Mouse (Mus musculus): Measurements from ENCODE around the gene Shox2. TPM values are rescaled to one million over a fixed set of nuclear protein-coding genes. Genes with fewer than 3 reads are reported as not detected.
A peak's percentile ranks its signal among the peaks of the same experiment; 100 is the strongest.

Gene Shox2
- polyA plus RNA-seq, 1 experiment = 3.0 TPM

DNA sequence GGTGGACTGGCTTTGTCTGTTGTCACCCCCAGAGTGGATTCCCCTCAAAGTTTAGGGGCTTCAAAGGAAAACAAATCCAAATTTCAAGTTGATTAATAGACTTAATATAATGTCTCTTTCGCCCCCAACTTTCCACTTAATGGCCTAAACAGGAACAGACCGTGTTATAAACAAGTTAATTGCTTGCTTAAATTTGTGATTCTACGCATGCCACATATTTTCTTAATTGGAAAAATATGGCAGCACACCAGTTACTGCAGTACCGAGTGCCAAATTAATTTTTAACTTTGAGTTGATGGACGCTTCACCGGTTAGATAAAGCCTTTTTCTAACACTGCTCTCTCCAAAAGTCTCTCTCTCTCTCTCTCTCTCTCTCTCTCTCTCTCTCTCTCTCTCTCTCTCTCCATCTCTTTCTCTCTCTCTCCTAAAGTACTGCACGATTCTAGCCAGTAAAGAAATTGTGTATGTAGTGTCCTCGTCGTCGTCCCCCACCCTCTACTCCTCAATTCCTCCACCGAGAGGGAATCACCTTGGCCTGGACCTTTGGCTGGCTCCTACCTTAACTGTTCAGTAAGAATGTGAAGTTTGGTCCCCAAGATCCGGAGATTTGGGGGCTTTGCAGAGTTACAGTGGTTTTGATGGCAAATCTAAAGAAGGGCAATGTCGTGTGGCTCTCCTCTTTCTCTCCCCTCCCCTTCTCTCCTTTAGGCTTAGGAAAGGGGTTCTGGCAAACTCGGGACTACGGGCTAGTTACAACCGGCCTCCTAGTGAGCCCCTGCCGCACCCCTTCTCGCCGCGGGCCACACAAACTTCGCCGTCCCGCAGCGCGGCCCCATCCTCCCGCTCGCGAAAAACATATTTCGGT, 1.2 kb downstream of the Shox2 start:
- 7% methylated on average over 29 of the region's 29 CpGs for WGBS
- Histone ChIP-seq H3K27ac (ENCODE audit: control insufficient read depth, insufficient read depth, low read depth, low read length, poor library complexity) (no peak overlapping the region; the same call in 1 of the 2 replicates), H3K4me1 (ENCODE audit: control insufficient read depth, insufficient read depth, low read length) (no peaks in the 10 kb centered on the region), H3K4me3 (replicated peaks; ENCODE audit: control insufficient read depth, low read depth, low read length) (no peak overlapping the region)
- TF ChIP-seq POLR2A (IDR thresholded peaks at IDR 0.05; ENCODE audit: borderline replicate concordance, control insufficient read depth, low read depth, low read length) = no peak
- TF ChIP-seq CTCF (IDR thresholded peaks at IDR 0.05; ENCODE audit: control insufficient read depth, insufficient read depth, low read length) = no peak

DNA sequence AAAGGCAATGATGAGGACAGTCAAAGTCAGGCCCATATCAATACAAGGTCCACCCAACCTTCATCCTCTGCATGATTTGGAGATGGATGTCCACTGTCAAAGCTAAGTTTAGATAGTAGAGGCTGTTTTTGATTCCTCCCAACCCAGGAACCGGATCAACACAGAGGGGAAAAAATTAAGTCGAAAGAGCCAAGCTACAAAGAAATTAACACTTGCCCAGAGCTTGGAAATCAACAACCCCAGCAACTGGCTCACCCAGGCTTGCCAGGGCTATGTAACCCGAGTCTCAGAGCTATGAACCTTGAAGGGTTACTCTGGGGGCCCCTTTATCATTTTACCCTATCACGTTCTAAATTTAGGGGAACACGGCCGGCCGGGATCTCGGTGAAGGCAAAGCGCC, 2.1 kb downstream of the Shox2 start:
- Histone ChIP-seq H3K4me1 (ENCODE audit: control insufficient read depth, insufficient read depth, low read length) (no peaks in the 10 kb centered on the region), H3K4me3 (replicated peaks; ENCODE audit: control insufficient read depth, low read depth, low read length) (no peak overlapping the region), H3K27ac (ENCODE audit: control insufficient read depth, insufficient read depth, low read depth, low read length, poor library complexity) (no peak overlapping the region)
- TF ChIP-seq CTCF (IDR thresholded peaks at IDR 0.05; ENCODE audit: control insufficient read depth, insufficient read depth, low read length) = no peak
- TF ChIP-seq POLR2A (IDR thresholded peaks at IDR 0.05; ENCODE audit: borderline replicate concordance, control insufficient read depth, low read depth, low read length) = no peak
- WGBS = 7% methylated on average over 9 of the region's 9 CpGs

DNA sequence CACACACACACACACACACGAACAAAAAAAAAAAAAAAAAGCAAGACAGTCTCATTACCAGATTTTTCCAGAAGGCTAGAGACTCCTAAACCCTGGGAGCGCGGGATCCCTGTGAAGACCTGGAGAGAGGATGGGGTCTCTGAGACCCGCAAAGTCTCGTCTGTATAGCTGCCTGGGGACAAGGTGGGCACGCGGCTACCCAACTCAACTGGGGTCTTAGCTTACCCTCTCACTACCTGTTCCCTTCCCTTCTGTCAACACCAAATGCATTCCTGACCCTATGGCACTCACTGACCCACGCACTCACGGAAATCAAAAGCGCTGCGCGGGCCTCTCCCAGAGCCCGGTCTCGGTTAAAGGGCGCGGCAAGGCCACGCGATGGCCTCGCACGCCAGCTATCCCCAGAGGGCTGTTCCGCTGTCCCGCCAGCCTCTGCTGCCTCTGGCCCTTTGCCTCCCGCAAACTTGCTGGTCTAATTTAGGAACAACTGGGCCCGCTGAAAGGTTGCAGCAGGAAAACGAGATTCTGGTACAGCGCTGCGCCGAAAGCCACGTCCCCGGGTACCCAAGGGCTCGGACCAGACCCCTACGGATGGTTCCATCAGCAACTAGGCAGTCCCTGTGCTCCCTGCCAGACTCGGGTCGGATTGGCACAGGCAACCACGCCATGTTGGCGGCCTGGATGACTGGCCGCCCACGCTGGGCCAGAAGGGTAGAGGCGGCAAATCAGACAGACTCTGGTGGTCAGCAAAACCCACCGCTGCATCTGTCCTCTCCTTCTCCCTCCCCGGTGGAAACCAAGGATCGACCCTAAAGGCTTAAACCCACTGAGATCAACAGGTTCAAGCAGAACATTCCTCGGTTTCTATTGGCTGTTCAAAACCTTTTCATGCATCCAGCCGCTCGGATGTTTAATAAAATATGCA, 2.9 kb downstream of the Shox2 start:
- no peak overlapping the region for H3K4me3 ChIP-seq (replicated peaks; ENCODE audit: control insufficient read depth, low read depth, low read length)
- TF ChIP-seq POLR2A (IDR thresholded peaks at IDR 0.05; ENCODE audit: borderline replicate concordance, control insufficient read depth, low read depth, low read length) = no peak
- no peak for TF ChIP-seq CTCF (IDR thresholded peaks at IDR 0.05; ENCODE audit: control insufficient read depth, insufficient read depth, low read length)
- no peaks in the 10 kb centered on the region for H3K4me1 ChIP-seq (ENCODE audit: control insufficient read depth, insufficient read depth, low read length)
- peak overlapping the region; percentile 13; the same call in 1 of the 2 replicates for H3K27ac ChIP-seq (ENCODE audit: control insufficient read depth, insufficient read depth, low read depth, low read length, poor library complexity)
- 5% methylated on average over 45 of the region's 45 CpGs for WGBS

DNA sequence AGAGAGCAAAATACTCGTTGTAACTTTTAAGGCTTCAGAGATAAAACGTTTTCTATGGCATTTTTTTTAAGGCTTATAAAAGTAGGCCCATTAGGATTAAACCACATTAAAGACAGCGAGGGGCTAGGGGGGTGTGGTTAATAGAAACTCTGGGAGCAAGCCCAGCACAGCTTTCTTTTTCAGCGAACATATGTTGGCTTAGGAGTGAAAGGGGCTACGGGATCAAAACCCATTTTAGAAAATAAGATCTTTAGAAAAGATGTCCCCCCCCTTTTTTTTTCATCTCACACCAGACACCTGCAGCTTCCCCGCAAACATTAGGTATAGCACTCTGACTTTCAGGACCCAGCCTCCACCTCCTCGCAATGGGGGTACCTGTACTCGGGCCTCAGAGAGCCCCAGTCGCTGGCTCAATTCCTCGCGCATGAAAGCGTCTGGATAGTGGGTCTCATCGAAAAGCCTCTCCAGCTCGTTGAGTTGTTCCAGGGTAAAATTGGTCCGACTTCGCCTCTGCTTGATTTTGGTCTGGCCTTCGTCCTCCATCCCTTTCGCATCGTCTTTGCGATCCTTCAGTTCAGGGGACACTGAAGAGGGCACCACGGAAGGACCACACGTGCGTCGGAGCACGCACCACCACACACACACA, 3.6 kb downstream of the Shox2 start:
- Histone ChIP-seq H3K27ac (ENCODE audit: control insufficient read depth, insufficient read depth, low read depth, low read length, poor library complexity) (no peak overlapping the region), H3K4me3 (replicated peaks; ENCODE audit: control insufficient read depth, low read depth, low read length) (no peak overlapping the region), H3K4me1 (ENCODE audit: control insufficient read depth, insufficient read depth, low read length) (no peaks in the 10 kb centered on the region)
- TF ChIP-seq POLR2A (IDR thresholded peaks at IDR 0.05; ENCODE audit: borderline replicate concordance, control insufficient read depth, low read depth, low read length) (no peak), CTCF (IDR thresholded peaks at IDR 0.05; ENCODE audit: control insufficient read depth, insufficient read depth, low read length) (no peak)
- 8% methylated on average over 25 of the region's 25 CpGs for WGBS

DNA sequence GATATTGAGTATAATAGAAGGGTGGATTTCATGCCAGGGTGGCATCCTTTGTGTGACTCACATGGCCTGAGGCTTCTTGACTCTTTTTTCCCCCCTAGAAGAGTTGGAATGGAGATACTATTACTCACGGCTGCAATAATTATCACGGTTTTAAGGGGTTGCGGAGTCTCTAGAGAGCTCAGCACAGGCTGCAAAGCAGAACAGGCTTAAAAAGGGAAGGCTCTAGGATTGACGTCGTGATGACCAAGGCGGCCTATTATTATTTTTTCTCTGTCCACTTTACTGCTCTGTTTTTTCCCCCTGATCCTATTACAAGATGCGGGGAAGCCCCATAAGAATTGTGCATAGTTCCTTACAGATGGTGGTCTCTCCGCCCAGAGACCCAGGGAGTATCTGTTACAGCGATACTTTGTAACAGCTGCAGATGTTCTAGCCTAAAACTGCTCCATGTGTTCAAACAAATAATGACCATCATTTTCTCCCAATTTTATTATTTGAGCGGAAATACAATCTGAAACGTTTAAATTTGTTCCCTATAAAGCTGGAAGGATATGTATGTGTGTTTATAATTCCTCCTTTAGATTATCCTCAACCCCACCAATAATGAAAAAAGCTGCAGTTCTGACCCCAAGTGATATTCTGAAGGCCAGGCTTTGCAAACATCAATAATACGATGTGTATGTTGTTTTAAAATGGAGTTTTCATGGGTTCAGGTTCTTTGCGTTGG, 4.5 kb downstream of the Shox2 start:
- Histone ChIP-seq H3K27ac (ENCODE audit: control insufficient read depth, insufficient read depth, low read depth, low read length, poor library complexity) (no peak overlapping the region), H3K4me3 (replicated peaks; ENCODE audit: control insufficient read depth, low read depth, low read length) (no peak overlapping the region), H3K4me1 (ENCODE audit: control insufficient read depth, insufficient read depth, low read length) (no peaks in the 10 kb centered on the region)
- TF ChIP-seq POLR2A (IDR thresholded peaks at IDR 0.05; ENCODE audit: borderline replicate concordance, control insufficient read depth, low read depth, low read length) = no peak
- no peak for TF ChIP-seq CTCF (IDR thresholded peaks at IDR 0.05; ENCODE audit: control insufficient read depth, insufficient read depth, low read length)
- WGBS = 12% methylated on average over 13 of the region's 13 CpGs

DNA sequence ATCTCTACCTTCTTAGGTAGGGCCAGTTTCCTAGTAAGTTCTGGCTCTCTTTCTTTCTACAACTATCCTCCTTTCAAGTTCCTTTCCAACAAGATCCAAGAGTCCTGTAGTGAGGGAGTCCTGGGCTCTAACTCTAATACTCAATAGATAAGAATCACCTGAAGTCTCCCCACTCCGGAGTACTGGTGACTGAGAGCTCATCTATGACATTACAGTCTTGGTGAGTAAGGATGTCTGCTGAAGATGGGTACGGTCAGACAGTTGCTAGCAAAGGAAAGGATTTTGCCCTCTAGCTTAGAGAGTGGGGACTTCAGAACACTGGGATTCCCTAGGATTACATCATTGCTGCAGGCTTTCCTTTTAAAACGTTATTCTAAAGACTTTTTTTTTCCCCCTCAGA, 7.1 kb downstream of the Shox2 start:
- TF ChIP-seq POLR2A (IDR thresholded peaks at IDR 0.05; ENCODE audit: borderline replicate concordance, control insufficient read depth, low read depth, low read length) (no peak), CTCF (IDR thresholded peaks at IDR 0.05; ENCODE audit: control insufficient read depth, insufficient read depth, low read length) (no peak)
- H3K27ac ChIP-seq (ENCODE audit: control insufficient read depth, insufficient read depth, low read depth, low read length, poor library complexity) = no peak overlapping the region
- H3K4me3 ChIP-seq (replicated peaks; ENCODE audit: control insufficient read depth, low read depth, low read length) = no peak overlapping the region
- no peaks in the 10 kb centered on the region for H3K4me1 ChIP-seq (ENCODE audit: control insufficient read depth, insufficient read depth, low read length)
- WGBS = 9% methylated on average over 3 of the region's 3 CpGs

DNA sequence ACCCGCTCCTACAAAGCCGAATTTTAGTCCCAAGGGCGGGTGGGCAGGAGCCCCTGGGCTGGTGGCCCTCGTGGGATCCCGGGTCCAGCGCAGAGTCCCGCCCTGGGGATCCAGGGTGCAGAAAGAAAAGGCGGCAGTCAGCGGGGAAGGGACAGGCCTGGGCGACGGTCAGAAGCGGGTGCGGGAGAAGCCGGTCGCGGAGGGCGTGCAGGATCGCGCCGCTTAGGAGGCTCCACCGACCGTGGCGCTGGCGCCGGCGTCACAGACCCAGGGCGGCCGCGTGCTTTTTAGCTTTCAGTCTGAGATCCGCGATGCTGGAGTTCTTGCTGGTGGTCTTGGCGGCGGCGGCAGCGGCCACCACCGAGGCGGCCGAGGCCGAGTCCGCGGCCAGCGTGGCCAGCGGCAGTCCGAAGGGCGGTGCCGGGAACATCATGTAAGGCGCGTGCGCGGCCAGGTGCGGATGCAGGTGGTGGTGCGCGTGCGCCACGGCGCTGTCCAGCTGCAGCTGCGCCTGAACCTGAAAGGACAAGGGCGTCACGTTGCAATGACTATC, 8.1 kb downstream of the Shox2 start:
- Histone ChIP-seq H3K4me3 (replicated peaks; ENCODE audit: control insufficient read depth, low read depth, low read length) (peak overlapping the region; percentile 20), H3K27ac (ENCODE audit: control insufficient read depth, insufficient read depth, low read depth, low read length, poor library complexity) (no peak overlapping the region; the same call in 1 of the 2 replicates), H3K4me1 (ENCODE audit: control insufficient read depth, insufficient read depth, low read length) (no peaks in the 10 kb centered on the region)
- WGBS = 1% methylated on average over 59 of the region's 59 CpGs
- no peak for TF ChIP-seq POLR2A (IDR thresholded peaks at IDR 0.05; ENCODE audit: borderline replicate concordance, control insufficient read depth, low read depth, low read length)
- TF ChIP-seq CTCF (IDR thresholded peaks at IDR 0.05; ENCODE audit: control insufficient read depth, insufficient read depth, low read length) = no peak
